Mouse (Mus musculus) midbrain, embryonic 14.5 days (tissue): ENCODE results near the gene Neto2. TPM values are rescaled to one million over a fixed set of nuclear protein-coding genes. Genes with fewer than 3 reads are reported as not detected.
A peak's percentile ranks its signal among the peaks of the same experiment; 100 is the strongest.

ENCODE experiments used
- ATAC-seq: fragments of 200-750 bp; cut with Nextera tagmentation; 2 replicates; pipeline ENCODE4 v1.8.0; 2017; ENCODE audit warnings: moderate number of reproducible peaks, moderate library complexity; ENCODE audit not compliant: low FRiP score, low TSS enrichment
- DNase-seq: peaks from one replicate; pipeline ENCODE4 v3.0.0-alpha.2; 2015
- H3K27ac ChIP-seq: fragments of 300-500 bp; sonication (generic); replicated peaks from 2 replicates; pipeline ENCODE4 v1.5.1; 2014; ENCODE audit warnings: mild to moderate bottlenecking, low read depth, low read length, moderate library complexity
- H3K27me3 ChIP-seq: fragments of 300-500 bp; sonication (generic); 2 replicates; pipeline ENCODE4 v1.6.1; 2014; ENCODE audit warnings: low read length, control low read depth, mixed read lengths; ENCODE audit not compliant: control insufficient read depth, insufficient read depth
- H3K36me3 ChIP-seq: fragments of 300-500 bp; sonication (generic); 2 replicates; pipeline ENCODE4 v1.6.1; 2014; ENCODE audit warnings: low read length, control low read depth; ENCODE audit not compliant: control insufficient read depth, insufficient read depth
- H3K4me1 ChIP-seq: fragments of 300-500 bp; sonication (generic); 2 replicates; pipeline ENCODE4 v1.6.1; 2014; ENCODE audit warnings: mild to moderate bottlenecking, antibody characterized with exemption, low read length, control low read depth; ENCODE audit not compliant: control insufficient read depth, insufficient read depth
- H3K4me2 ChIP-seq: fragments of 300-500 bp; sonication (generic); 2 replicates; pipeline ENCODE4 v1.6.1; 2014; ENCODE audit warnings: mild to moderate bottlenecking, low read length, moderate library complexity
- H3K4me3 ChIP-seq: fragments of 300-500 bp; sonication (generic); replicated peaks from 2 replicates; pipeline ENCODE4 v1.5.1; 2014; ENCODE audit warnings: low read depth, low read length
- H3K9ac ChIP-seq: fragments of 300-500 bp; sonication (generic); replicated peaks from 2 replicates; pipeline ENCODE4 v1.6.1; 2014; ENCODE audit warnings: mild to moderate bottlenecking, low read length, moderate library complexity
- H3K9me3 ChIP-seq: fragments of 300-500 bp; sonication (generic); 2 replicates; pipeline ENCODE4 v1.6.1; 2016; ENCODE audit warnings: low read length, control low read depth, mixed read lengths; ENCODE audit not compliant: control insufficient read depth
- WGBS: fragments of 180-500 bp; shearing (Covaris S2); extraction: QIAGEN DNeasy Blood & Tissue Kit; methylation state at CpG from one replicate; pipeline ENCODE4 v1.1.7; 2014; 5-methylcytosine and 5-hydroxymethylcytosine counted together
- microRNA-seq: library from miRNA; unstranded; fragments of <30 nt; microRNA quantifications from one replicate; pipeline ENCODE4, GENCODE M21; 2016
- polyA plus RNA-seq: library from polyadenylated mRNA; unstranded; fragments of >200 nt; fragmentation: Nextera tagmentation; extraction: Ambion mirVana; gene quantifications from 2 replicates; pipeline ENCODE4 v1.2.1, GENCODE M21; 2014

Gene Neto2
- polyA plus RNA-seq, 1 experiment from 2014 or later: 93.1 TPM

- Histone ChIP-seq H3K4me3 (no peak overlapping the region), H3K27me3 (no peaks in the 10 kb centered on the region), H3K9ac (no peak overlapping the region), H3K36me3 (no peaks in the 10 kb centered on the region), H3K27ac (no peak overlapping the region), H3K4me2 (no peak overlapping the region), H3K9me3 (no peaks in the 10 kb centered on the region), H3K4me1 (no peaks in the 10 kb centered on the region)
- DNase-seq (peak; percentile 55), ATAC-seq (no peak)
- WGBS: 43% methylated on average over 6 of the region's 6 CpGs
Measured at GRCm38 (mm10) chr8:85595391-85595790, 105.3 kb downstream of the Neto2 start.

- ATAC-seq: no peak
- Histone ChIP-seq H3K4me1 (no peaks in the 10 kb centered on the region), H3K9ac (no peak overlapping the region), H3K4me3 (no peak overlapping the region), H3K27ac (no peak overlapping the region), H3K27me3 (no peaks in the 10 kb centered on the region), H3K4me2 (no peak overlapping the region), H3K36me3 (no peaks in the 10 kb centered on the region), H3K9me3 (no peaks in the 10 kb centered on the region)
- WGBS: 66% methylated on average over 3 of the region's 3 CpGs
- DNase-seq: no peak
Measured at GRCm38 (mm10) chr8:85594983-85595382, 105.7 kb downstream of the Neto2 start.

- no peak overlapping the region for H3K27ac ChIP-seq
- no peak overlapping the region for H3K9ac ChIP-seq
- H3K36me3 ChIP-seq: no peaks in the 10 kb centered on the region
- no peak overlapping the region for H3K4me2 ChIP-seq
- DNase-seq (no peak), ATAC-seq (no peak)
- H3K9me3 ChIP-seq: no peaks in the 10 kb centered on the region
- H3K27me3 ChIP-seq: no peaks in the 10 kb centered on the region
- H3K4me1 ChIP-seq: no peaks in the 10 kb centered on the region
- H3K4me3 ChIP-seq: no peak overlapping the region
- 94% methylated on average over 3 of the region's 3 CpGs for WGBS
Measured at GRCm38 (mm10) chr8:85593324-85593723, 107.4 kb downstream of the Neto2 start.

GRCm38 (mm10) chr8:85591532-85591931 lies 109.2 kb downstream of the Neto2 start:
- WGBS: 86% methylated on average over 1 of the region's 1 CpGs
- DNase-seq (no peak), ATAC-seq (no peak)
- Histone ChIP-seq H3K36me3 (no peaks in the 10 kb centered on the region), H3K27ac (no peak overlapping the region), H3K4me1 (no peaks in the 10 kb centered on the region), H3K4me2 (no peak overlapping the region), H3K4me3 (no peak overlapping the region), H3K9me3 (no peaks in the 10 kb centered on the region), H3K27me3 (no peaks in the 10 kb centered on the region), H3K9ac (no peak overlapping the region)

- no peak for DNase-seq
- 83% methylated on average over 1 of the region's 1 CpGs for WGBS
- no peak overlapping the region for H3K9ac ChIP-seq
- no peaks in the 10 kb centered on the region for H3K27me3 ChIP-seq
- H3K4me2 ChIP-seq: no peak overlapping the region
- H3K36me3 ChIP-seq: no peaks in the 10 kb centered on the region
- H3K4me1 ChIP-seq: no peaks in the 10 kb centered on the region
- ATAC-seq: no peak
- no peak overlapping the region for H3K4me3 ChIP-seq
- no peaks in the 10 kb centered on the region for H3K9me3 ChIP-seq
- H3K27ac ChIP-seq: no peak overlapping the region
Measured at GRCm38 (mm10) chr8:85590258-85590657, 110.5 kb downstream of the Neto2 start.

- Histone ChIP-seq H3K9ac (no peak overlapping the region), H3K27ac (no peak overlapping the region), H3K4me1 (no peaks in the 10 kb centered on the region), H3K9me3 (no peaks in the 10 kb centered on the region), H3K36me3 (no peaks in the 10 kb centered on the region), H3K4me2 (no peak overlapping the region), H3K27me3 (no peaks in the 10 kb centered on the region), H3K4me3 (no peak overlapping the region)
- no peak for DNase-seq
- ATAC-seq: no peak
- WGBS: 85% methylated on average over 2 of the region's 2 CpGs
Measured at GRCm38 (mm10) chr8:85588596-85588995, 112.1 kb downstream of the Neto2 start.

Small RNA genes lying within 50 kb of the gene (microRNA-seq; reads per million reads assigned to microRNA genes)
- gene Mir8109: not detected

Other genes with a start within 250 kb of the Neto2 start
- 32.9 and 38.1 TPM in 2 replicates for gene Gpt2, start 208.3 kb downstream of the Neto2 start, polyA plus RNA-seq
- gene Dnaja2, start 145.6 kb downstream of the Neto2 start, polyA plus RNA-seq: 161 and 182 TPM in 2 replicates
- gene Itfg1, start 140.0 kb upstream of the Neto2 start, polyA plus RNA-seq: 195 and 233 TPM in 2 replicates
- 41.3 and 43.2 TPM in 2 replicates for gene Phkb, start 140.0 kb upstream of the Neto2 start, polyA plus RNA-seq